Mouse (Mus musculus): Measurements from ENCODE around the gene Caskin1.

- TF ChIP-seq POLR2A (IDR thresholded peaks at IDR 0.05; ENCODE audit: low read depth, low read length): no peak
- no peak for TF ChIP-seq CTCF (IDR thresholded peaks at IDR 0.05; ENCODE audit: borderline replicate concordance, insufficient read depth, low read length)
These were observed 45.0 kb upstream of the Caskin1 start for GRCm38 (mm10) chr17:24443409-24443808.

All from embryonic fibroblast, embryonic 13.5 days (primary cell).